Mouse (Mus musculus): ENCODE measurements around the gene Rpgrip1l.

DNA sequence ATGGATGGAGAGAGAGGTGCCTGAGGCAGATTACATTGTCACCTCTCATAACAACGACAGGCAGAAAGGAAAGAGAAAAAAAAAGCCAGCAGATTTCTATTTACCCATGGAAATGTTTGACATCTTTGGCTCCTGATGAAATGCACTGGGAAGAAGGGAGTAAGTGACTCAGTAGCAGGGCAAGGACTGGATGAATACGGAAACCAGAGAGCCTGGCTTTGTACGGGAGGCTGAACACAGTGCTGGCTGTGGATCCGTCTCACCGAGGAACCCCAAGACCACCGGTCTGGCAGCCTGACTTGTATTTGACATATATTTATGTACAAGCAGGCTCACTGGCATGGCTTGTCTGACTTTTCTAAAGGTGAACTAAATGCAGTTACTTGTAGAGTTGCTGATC is 34.5 kb upstream of the Rpgrip1l start:
- TF ChIP-seq BHLHE40 (IDR thresholded peaks at IDR 0.05; ENCODE audit: low read depth, low read length) (no peak), CTCF (conservative IDR thresholded peaks at IDR 0.05 in 1 of 2, IDR thresholded peaks at IDR 0.05 in 1 of 2; ENCODE audit: low read depth in 2 of 2, low read length in 2 of 2) (no peak), MAFK (IDR thresholded peaks at IDR 0.05; ENCODE audit: insufficient replicate concordance, low read length) (no peak), HCFC1 (IDR thresholded peaks at IDR 0.05; ENCODE audit: low read depth, low read length) (no peak)

Measured in CH12.LX (cell line).